Mouse (Mus musculus) thymus, adult 18-20 months (tissue): Measurements from ENCODE around the gene Fam173b.
"Not testable (repeated sequence)": the region's sequence is repeated elsewhere in the genome, so short reads cannot be mapped to it uniquely, and the experiment has no call there.

Experiments
- DNase-seq, 2 experiments: peaks; one replicate each; pipeline ENCODE4 v3.0.0; 2022; ENCODE audit warnings: mixed read lengths in 2 of 2

Gene Fam173b

GRCm38 (mm10) chr15:31601646-31602374 lies at the start of gene Fam173b, which contains the start of gene Cct5:
TSS of gene Fam173b (plus strand) at chr15:31601852.
TSS of gene Cct5 (minus strand) at chr15:31601804.
- DNase-seq = peak; percentile 96 to 97

DNA sequence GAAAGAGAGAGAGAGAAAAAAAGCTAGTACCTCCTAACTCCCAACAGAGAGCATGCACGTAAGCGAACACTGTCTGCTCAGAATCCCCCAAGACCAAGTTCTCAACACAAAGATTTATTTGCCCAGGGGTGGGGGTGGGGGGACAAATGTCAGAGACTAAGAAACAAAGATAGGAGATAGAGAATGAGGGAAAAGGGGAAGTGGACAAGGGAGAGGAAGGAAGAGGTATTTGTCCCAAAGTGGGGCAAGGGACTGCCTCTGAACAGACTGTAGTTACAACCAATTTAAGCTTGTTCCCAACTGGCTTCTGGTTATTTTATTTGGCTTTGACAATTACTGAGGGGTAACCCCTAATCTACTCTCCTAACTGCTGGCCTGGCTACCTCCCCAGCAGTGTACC lies 46.8 kb upstream of the Fam173b start:
- DNase-seq = no peak

GRCm38 (mm10) chr15:31561390-31561789 lies 40.3 kb upstream of the Fam173b start:
- no peak for DNase-seq

- no peak for DNase-seq
Observed at GRCm38 (mm10) chr15:31561976-31562375, 39.7 kb upstream of the Fam173b start.

DNA sequence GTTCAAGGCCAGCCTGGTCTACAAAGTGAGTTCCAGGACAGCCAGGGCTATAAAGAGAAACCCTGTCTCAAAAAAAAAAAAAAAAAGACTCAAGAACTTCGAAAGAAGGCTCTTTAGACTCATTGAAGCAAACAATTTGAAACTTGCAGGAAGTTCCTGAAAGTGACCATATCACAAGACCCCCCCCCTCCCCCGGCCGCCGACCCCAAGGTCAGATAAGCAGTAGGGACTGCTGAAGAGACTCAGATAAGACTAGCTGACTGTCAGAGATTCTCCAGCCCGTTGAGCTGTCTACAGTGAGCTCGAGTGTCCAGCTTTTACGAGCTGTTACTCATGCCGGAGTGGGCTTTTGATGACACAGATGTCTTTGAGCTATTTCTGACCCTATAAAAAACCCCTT lies 38.8 kb upstream of the Fam173b start:
- no peak for DNase-seq

- DNase-seq = no peak
Observed at GRCm38 (mm10) chr15:31563577-31564546, 37.8 kb upstream of the Fam173b start.

GRCm38 (mm10) chr15:31565184-31565583 lies 36.5 kb upstream of the Fam173b start, which contains the start of gene Cmbl:
TSS of gene Cmbl (plus strand) at chr15:31565389.
- DNase-seq = no peak

DNA sequence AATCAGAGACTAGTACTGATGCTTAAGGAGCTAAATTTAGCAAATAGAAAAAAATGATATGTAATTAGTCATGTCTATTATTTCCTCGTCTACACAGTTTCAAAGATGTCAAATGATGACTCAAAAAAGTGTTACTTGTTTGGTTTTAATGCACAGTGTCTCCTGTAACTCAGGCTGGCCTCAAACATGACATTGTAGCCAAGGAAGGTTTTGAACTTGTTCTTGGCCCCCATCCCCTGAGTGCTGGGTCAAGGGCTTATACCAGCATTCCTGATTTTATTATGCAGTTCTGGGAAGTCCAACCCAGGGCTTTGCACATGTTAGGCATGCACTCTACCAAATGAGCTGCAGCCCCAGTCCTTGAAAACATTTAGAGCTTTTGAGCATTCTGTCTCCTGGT lies 35.9 kb upstream of the Fam173b start:
- no peak for DNase-seq

- no peak for DNase-seq
Observed at GRCm38 (mm10) chr15:31567431-31567830, 34.2 kb upstream of the Fam173b start.

GRCm38 (mm10) chr15:31568581-31568996 lies 33.1 kb upstream of the Fam173b start:
- DNase-seq = no peak

- no peak for DNase-seq
Observed at GRCm38 (mm10) chr15:31569325-31570022, 32.2 kb upstream of the Fam173b start.

GRCm38 (mm10) chr15:31570959-31571358 lies 30.7 kb upstream of the Fam173b start:
- no peak for DNase-seq

- no peak for DNase-seq
Observed at GRCm38 (mm10) chr15:31571906-31572722, 29.5 kb upstream of the Fam173b start.

DNA sequence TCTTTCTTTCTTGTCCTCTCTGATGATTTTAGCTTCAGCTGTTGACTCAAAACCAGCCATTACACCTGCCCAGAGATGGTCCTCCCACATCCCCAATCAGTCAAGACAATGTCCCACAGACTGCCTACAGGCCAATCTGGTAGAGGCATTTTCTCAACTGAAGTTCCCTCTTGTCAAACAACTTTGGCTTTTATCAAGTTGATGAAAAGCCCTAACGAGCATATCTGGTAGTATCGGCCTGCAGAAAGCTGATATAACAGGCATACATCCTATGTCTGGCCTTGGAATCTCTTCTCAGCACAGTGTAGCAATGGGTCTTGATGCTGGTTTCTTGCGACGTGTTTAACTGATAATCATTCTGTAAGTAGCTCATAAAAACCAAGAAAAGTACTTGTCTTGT lies 28.4 kb upstream of the Fam173b start:
- DNase-seq = no peak

DNA sequence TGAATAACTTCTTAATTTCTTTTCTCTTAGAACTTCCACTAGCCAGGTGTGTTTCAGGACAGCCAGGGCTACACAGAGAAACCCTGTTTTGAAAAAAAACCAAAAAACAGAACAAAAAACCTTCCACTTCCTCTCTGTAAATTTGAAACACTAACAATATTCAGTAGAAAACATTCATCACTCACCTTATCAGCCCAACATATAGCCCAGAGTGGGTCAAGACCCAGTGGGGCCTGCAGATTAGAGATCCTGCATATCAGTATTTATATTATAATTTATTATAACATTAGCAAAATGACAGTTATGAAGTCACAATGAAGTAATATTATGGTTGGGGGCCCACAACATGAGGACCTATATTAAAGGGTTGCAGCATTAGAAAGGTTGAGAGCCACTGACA lies 28.0 kb upstream of the Fam173b start:
- DNase-seq = no peak

- DNase-seq = no peak
Observed at GRCm38 (mm10) chr15:31576076-31576475, 25.6 kb upstream of the Fam173b start.

DNA sequence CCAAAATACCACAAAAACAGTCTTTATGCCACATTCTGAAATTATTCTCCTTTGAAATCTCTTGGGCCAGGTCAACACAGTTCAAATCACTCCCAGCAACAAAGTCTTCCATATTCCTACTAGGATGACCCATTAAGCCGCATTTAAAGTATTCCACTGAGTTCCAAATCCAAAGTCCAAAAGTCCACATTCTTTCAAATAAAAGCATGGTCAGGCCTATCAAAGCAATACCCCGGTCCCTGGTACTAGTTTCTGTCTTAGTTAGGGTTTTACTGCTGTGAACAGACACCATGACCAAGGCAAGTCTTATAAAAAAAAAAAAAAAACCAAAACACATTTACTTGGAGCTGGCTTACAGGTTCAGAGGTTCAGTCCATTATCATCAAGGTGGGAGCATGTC lies 20.6 kb upstream of the Fam173b start:
- not testable (repeated sequence) for DNase-seq

- no peak for DNase-seq
Observed at GRCm38 (mm10) chr15:31583304-31584085, 18.2 kb upstream of the Fam173b start.

DNA sequence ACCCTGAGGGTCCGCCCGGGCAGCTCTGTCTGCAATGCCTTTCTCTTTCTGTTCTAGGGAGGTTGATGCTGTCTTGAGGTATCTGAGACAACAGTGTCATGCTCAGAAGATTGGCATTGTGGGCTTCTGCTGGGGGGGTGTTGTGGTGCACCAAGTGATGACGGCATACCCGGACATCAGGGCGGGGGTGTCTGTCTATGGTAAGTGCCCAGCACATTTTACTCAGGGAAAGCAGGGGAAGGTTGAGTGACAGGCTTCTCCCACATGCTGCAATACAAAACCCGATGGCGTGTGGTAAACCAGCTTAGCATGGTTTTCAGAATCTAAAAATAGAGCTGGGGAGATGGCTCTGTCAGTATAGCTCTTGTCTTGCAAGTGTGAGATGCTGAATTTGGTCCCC lies 16.4 kb upstream of the Fam173b start:
- DNase-seq = no peak

GRCm38 (mm10) chr15:31586088-31586487 lies 15.6 kb upstream of the Fam173b start:
- DNase-seq = no peak

DNA sequence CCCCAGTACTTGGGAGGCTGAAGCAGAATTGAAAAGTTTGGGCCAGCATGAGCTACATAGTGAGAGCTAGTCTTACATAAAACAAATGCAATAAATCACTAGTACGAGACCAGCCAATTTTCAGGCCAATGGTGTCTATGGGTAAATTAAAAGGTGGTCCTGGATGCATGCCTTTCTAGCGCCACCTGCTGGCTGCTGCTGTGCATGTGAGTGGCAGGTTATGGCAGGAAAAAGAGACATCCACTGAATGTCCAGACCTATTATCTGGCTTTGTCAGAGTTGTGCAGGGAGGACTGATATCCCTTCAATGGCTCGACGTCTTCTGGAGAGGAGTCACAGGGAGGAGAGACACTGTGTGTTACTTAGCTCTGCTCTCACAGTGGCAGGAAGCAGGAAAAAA lies 15.1 kb upstream of the Fam173b start:
- peak; percentile 48 to 56 for DNase-seq
